Mouse (Mus musculus) stomach, postnatal 0 days (tissue): ENCODE measurements around the gene Tspyl1.

Source experiments
- CTCF ChIP-seq: IDR thresholded peaks from 2 replicates; pipeline ENCODE4 v1.5.1; 2016; ENCODE audit warnings: antibody characterized with exemption, low read depth, mild to moderate bottlenecking, moderate library complexity
- EP300 ChIP-seq: optimal IDR thresholded peaks from 2 replicates; pipeline ENCODE3; 2016; ENCODE audit warnings: antibody characterized with exemption

DNA sequence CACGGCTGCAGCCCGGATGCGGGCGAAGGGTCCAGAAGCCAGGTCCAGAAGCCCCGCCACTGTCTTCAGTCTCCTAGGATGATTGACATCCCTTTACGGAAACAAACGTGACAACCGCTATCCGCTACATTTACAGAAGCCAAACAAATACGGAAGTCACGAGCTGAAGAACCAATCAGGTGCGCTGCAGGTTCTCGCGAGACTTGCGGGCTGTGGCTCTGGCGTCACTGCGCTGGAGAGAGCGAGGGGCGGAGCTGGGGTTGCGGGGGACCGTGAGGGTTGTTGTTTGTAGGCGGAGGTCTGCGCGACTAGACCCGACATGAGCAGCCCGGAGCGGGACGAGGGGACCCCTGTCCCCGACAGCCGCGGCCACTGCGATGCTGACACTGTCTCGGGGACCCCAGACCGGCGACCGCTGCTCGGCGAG, at the start of gene Tspyl1:
- TF ChIP-seq CTCF = no peak
- TF ChIP-seq EP300 = peak; percentile 99
